Mouse (Mus musculus) midbrain, embryonic 12.5 days (tissue): ENCODE measurements around the gene Xpnpep3. TPM values are rescaled to one million over a fixed set of nuclear protein-coding genes. Genes with fewer than 3 reads are reported as not detected.
A peak's percentile ranks its signal among the peaks of the same experiment; 100 is the strongest.

Source experiments
- ATAC-seq: fragments of 200-750 bp; cut with Nextera tagmentation; 2 replicates; pipeline ENCODE4 v1.8.0; 2017; ENCODE audit warnings: low read depth, moderate TSS enrichment, moderate library complexity; ENCODE audit not compliant: low FRiP score
- H3K27ac ChIP-seq: fragments of 300-500 bp; sonication (generic); replicated peaks from 2 replicates; pipeline ENCODE4 v1.5.1; 2016; ENCODE audit warnings: mild to moderate bottlenecking
- H3K27me3 ChIP-seq: fragments of 300-500 bp; sonication (generic); 2 replicates; pipeline ENCODE4 v1.6.1; 2016; ENCODE audit warnings: mild to moderate bottlenecking
- H3K36me3 ChIP-seq: fragments of 300-500 bp; sonication (generic); 2 replicates; pipeline ENCODE4 v1.6.1; 2016
- H3K4me1 ChIP-seq: fragments of 300-500 bp; sonication (generic); 2 replicates; pipeline ENCODE4 v1.6.1; 2016
- H3K4me2 ChIP-seq: fragments of 300-500 bp; sonication (generic); replicated peaks from 2 replicates; pipeline ENCODE4 v1.6.1; 2016; ENCODE audit warnings: mild to moderate bottlenecking, moderate library complexity
- H3K4me3 ChIP-seq: fragments of 300-500 bp; sonication (generic); 2 replicates; pipeline ENCODE4 v1.5.1; 2016; ENCODE audit warnings: mild to moderate bottlenecking
- H3K9ac ChIP-seq: fragments of 300-500 bp; sonication (generic); replicated peaks from 2 replicates; pipeline ENCODE4 v1.6.1; 2016; ENCODE audit warnings: mild to moderate bottlenecking, moderate library complexity
- H3K9me3 ChIP-seq: fragments of 300-500 bp; sonication (generic); 2 replicates; pipeline ENCODE4 v1.6.1; 2016; ENCODE audit warnings: mild to moderate bottlenecking
- WGBS: fragments of 180-500 bp; shearing (Covaris S2); methylation state at CpG from one replicate; pipeline ENCODE4 v1.1.7; 2016; 5-methylcytosine and 5-hydroxymethylcytosine counted together
- polyA plus RNA-seq: library from polyadenylated mRNA; unstranded; fragments of >200 nt; fragmentation: Nextera tagmentation; extraction: Ambion mirVana; gene quantifications from 2 replicates; pipeline ENCODE4 v1.2.1, GENCODE M21; 2016

Gene Xpnpep3
- 11.3 and 12.6 TPM in 2 replicates for polyA plus RNA-seq

DNA sequence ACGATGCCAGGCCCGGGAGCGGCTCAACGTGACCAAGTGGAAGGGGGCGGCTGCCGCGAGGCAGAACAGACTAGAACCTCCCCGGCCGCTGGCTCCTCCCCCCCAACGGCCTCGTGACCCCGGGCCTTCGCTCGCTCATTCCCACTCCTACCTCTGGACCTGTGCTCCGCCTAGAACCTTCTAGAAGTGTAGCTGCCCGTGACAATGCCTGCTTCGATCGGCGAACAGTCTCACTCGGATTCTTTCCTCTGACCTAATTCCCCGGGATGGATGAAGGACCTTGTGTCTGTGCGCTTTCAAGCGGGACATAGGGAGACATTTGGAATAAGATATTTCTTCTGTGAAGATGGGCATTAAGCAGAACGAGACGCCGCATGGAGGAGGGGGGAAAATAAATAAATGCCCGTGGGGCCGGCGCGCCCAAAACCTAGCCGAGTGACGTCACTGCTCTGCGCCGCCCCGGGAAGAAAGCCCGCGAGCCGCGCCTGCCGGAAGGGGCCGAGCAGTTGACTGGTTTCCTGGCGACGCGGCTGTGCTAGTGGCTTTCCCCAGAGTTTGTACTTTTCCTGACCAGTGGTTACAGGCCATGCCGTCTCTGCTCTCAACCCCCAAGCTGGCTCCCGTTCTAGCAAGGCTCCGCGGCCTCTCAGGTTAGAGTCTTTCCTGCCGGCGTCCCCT lies at the start of gene Xpnpep3, which contains the start of gene St13:
TSS of gene Xpnpep3 (plus strand) at position 501 of the 678 bp plus-strand sequence.
TSS of gene St13 (minus strand) at position 440 of the 678 bp plus-strand sequence.
- H3K4me2 ChIP-seq, result peak within 1 kb of the TSS; percentile 88
- H3K4me1 ChIP-seq, result peaks cover 29% of the 10 kb centered on the region
- H3K36me3 ChIP-seq, result 0 out of 2 replicates have a peak, but pooled peaks cover 3% of the 10 kb centered on the region
- H3K27me3 ChIP-seq, result no peaks in the 10 kb centered on the region
- peak; percentile 98 for ATAC-seq
- H3K9ac ChIP-seq, result peak within 1 kb of the TSS; percentile 90
- no peaks in the 10 kb centered on the region for H3K9me3 ChIP-seq
- under 1% methylated on average over 43 of the region's 50 CpGs for WGBS
- H3K4me3 ChIP-seq, result peak within 1 kb of the TSS; percentile 80
- peak within 1 kb of the TSS; percentile 93 for H3K27ac ChIP-seq

DNA sequence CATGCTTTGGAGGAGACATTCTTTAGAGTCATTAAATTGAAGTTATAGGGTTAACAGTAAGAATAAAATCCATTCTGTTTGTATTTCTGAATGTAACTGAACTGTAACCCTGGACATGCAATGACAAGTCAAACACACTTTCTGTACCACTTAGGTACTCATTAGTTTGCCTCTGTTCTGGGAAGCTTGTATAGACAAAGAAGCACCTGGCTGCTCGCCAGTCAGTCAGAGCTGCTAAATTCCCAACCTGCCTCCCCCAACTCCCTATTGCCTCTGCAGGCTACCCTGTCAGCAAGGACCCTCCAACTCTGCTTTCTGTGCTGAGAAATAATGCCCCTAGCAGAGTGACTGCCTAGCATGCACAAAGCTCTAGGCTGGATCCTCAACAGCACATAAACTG lies 49.5 kb upstream of the Xpnpep3 start:
- Histone ChIP-seq H3K27me3 (no peaks in the 10 kb centered on the region), H3K4me2 (no peak overlapping the region), H3K4me1 (no peaks in the 10 kb centered on the region), H3K9me3 (no peaks in the 10 kb centered on the region), H3K36me3 (no peaks in the 10 kb centered on the region), H3K4me3 (no peak overlapping the region), H3K9ac (no peak overlapping the region), H3K27ac (no peak overlapping the region)
- 73% methylated on average over 1 of the region's 1 CpGs for WGBS
- no peak for ATAC-seq

DNA sequence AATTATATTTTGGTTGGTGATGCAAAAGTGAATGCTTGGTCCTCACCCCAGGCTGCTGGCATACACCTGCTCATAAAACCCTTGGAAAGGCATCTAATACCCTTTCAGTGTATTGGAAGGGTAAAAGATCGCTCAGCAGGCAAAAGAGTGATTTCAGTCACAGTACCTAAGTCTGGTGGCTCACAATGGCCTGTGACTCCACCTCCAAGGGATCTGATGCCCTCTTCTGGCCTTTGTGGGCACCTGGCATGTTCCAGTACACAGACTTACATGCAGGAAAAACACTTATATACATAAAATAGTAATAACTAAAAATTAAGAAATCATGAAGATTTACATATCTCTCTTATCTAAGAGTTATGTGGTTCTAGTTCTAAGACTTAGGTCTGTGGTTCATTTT lies 47.3 kb upstream of the Xpnpep3 start:
- Histone ChIP-seq H3K36me3 (no peaks in the 10 kb centered on the region), H3K4me2 (no peak overlapping the region), H3K27ac (no peak overlapping the region), H3K4me3 (no peak overlapping the region), H3K9ac (no peak overlapping the region), H3K4me1 (no peaks in the 10 kb centered on the region), H3K27me3 (no peaks in the 10 kb centered on the region), H3K9me3 (no peaks in the 10 kb centered on the region)
- 67% methylated on average over 1 of the region's 1 CpGs for WGBS
- no peak for ATAC-seq

DNA sequence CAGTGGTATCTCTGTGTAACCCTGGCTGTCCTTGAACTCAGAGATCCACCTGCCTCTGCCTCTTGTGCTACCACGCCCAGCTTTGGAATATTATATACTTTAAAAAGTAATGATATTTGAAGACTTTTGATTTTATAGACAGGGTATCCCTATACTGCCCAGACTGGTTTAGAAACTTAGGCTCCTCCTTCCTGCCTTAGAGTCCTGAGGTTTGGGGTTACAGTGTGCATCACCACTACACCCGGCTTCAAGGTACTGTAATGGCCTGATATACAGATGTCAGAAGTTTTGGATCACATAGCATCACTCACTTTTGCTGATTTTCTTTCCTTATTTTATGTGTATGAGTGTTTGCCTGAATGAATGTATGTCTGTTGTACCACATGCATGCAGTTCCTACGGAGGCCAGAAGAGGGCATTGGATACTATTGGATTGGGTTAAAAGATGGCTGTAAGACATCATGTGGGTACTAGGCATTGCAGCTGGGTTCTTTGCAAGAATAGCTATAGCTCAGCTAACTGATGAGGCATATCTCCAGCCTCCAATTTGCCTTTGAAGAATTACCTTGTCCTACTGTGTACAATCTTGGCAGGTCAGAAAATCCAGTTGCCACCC lies 44.7 kb upstream of the Xpnpep3 start:
- no peaks in the 10 kb centered on the region for H3K27me3 ChIP-seq
- ATAC-seq, result no peak
- WGBS, result 58% methylated on average over 3 of the region's 3 CpGs
- H3K4me3 ChIP-seq, result no peak overlapping the region
- H3K9me3 ChIP-seq, result no peaks in the 10 kb centered on the region
- no peak overlapping the region for H3K27ac ChIP-seq
- peaks cover 14% of the 10 kb centered on the region for H3K4me1 ChIP-seq
- H3K36me3 ChIP-seq, result no peaks in the 10 kb centered on the region
- H3K9ac ChIP-seq, result no peak overlapping the region
- no peak overlapping the region for H3K4me2 ChIP-seq

DNA sequence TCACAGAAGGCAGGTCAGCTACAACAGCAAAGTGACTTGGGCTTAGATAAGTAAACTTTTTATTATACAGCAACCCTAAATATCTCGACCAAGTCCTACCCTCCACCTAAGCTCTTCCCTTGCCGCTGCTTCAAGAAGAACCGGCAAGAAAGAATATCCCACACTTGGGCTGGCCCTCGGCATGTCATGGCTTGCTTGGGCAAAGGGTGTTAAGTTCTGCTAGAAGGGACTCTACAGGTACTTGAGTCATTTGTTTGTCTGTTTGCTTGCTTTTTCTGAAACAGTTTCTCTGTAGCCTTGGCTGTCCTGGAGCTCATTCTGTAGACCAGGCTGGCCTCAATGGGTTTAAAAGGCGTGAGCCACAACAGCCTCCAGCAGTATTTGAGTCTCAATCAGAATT lies 43.0 kb upstream of the Xpnpep3 start:
- Histone ChIP-seq H3K27me3 (no peaks in the 10 kb centered on the region), H3K9ac (no peak overlapping the region), H3K27ac (no peak overlapping the region), H3K4me1 (peaks cover 21% of the 10 kb centered on the region), H3K4me2 (no peak overlapping the region), H3K4me3 (no peak overlapping the region), H3K9me3 (no peaks in the 10 kb centered on the region), H3K36me3 (no peaks in the 10 kb centered on the region)
- 46% methylated on average over 5 of the region's 5 CpGs for WGBS
- no peak for ATAC-seq

DNA sequence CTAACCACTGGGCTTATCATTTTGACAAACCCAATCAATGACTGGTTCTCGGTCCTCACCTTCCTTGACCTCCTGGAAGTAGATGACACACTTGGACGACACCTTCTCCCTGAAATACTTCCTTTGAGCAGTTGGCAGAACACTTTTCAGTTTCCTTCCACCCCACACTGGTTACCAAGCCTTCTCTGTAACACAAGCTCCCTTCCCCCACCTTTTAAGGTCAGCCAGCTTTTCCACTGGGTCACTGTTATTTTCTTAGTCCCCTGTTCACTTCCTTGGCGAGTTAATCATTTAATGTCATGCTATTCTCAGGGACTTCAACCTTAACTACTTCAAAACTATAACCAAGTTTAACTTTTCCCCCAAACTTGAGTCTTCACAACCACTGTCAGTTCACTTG lies 41.0 kb upstream of the Xpnpep3 start:
- WGBS, result 93% methylated on average over 3 of the region's 3 CpGs
- H3K27me3 ChIP-seq, result no peaks in the 10 kb centered on the region
- H3K4me1 ChIP-seq, result peaks cover 21% of the 10 kb centered on the region
- H3K27ac ChIP-seq, result no peak overlapping the region
- no peak overlapping the region for H3K4me2 ChIP-seq
- H3K9me3 ChIP-seq, result no peaks in the 10 kb centered on the region
- peaks cover 13% of the 10 kb centered on the region for H3K36me3 ChIP-seq
- no peak overlapping the region for H3K4me3 ChIP-seq
- H3K9ac ChIP-seq, result no peak overlapping the region
- no peak for ATAC-seq

DNA sequence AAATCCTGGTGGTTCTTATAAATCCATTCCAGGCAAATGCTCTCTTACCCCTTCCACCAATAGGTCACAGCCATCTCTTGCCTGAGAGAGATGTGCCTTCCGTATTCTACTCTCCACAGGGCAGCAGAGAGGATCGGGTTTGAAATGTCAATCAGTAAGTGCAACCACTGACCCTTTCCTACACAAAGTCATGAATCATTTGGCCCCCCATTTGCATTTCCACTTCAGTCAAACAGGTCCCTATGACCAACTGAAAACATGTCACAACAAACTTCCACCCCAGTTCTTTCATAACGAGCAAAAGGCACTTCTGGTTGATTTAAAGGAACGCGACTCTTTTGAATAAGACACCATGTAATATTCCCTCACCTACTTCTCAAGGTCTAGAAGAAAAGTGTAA lies 40.5 kb upstream of the Xpnpep3 start:
- H3K36me3 ChIP-seq, result peaks cover 17% of the 10 kb centered on the region
- H3K4me1 ChIP-seq, result peaks cover 21% of the 10 kb centered on the region
- H3K27me3 ChIP-seq, result no peaks in the 10 kb centered on the region
- no peak overlapping the region for H3K4me3 ChIP-seq
- H3K9ac ChIP-seq, result no peak overlapping the region
- no peak for ATAC-seq
- no peaks in the 10 kb centered on the region for H3K9me3 ChIP-seq
- peak overlapping the region; percentile 85 for H3K4me2 ChIP-seq
- WGBS, result 93% methylated on average over 5 of the region's 5 CpGs
- no peak overlapping the region for H3K27ac ChIP-seq

DNA sequence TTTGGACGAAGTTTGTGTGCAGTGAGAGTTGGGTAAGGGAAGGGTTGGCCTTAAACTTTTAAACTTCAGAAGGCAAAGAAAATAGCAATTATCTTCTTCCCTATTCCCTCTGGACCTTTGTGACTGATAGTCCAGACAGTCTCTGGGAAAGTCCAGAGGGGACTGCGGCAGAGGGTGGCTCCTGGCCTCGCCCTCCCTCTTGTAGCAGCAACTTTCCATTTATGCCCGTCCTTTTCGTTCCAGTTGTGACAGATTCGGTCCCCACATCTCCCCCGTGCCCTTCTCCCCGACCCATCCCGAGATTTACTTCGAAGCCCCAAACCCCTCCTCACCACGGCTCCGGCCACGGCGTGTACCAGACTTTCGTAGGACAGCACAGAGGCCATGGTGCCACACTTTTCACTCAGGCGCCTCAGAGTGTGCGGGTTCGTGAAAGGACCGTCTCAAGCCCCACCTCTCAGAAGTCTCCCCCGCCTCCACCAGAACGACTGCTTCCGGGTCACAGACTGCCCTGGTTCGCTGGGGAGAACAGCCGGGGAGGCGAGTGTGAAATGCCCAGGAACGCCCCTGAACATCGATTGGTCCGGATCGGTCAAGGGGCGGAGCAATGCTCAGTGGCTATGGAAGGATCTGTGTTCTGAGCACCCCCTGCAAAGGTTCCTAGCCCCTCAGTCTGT lies 39.5 kb upstream of the Xpnpep3 start, which contains the start of gene Slc25a17:
TSS of gene Slc25a17 (minus strand) at position 468 of the 677 bp plus-strand sequence.
- WGBS, result 1% methylated on average over 30 of the region's 30 CpGs

DNA sequence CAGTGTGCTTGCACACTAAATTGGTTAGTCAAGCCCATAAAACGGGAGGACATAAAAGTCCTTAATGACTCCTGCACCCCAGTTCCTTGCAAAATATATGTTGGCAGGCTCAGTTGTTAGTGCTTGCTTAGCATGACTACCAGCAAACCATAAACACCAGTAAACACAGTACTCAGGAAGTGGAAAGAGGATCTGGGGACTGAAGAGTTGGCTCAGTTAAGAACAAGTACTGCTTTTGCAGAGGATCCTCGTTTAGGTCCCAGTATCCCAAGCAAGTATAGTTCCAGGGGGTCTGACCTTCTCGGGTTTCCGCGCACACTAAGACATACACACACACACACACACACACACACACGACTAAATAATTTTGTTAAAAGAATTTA lies 38.9 kb upstream of the Xpnpep3 start:
- peak overlapping the region; percentile 75 for H3K27ac ChIP-seq
- no peak; the same call in 1 of the 2 replicates for ATAC-seq
- H3K4me2 ChIP-seq, result peak overlapping the region; percentile 85
- H3K9me3 ChIP-seq, result no peaks in the 10 kb centered on the region
- H3K4me1 ChIP-seq, result peaks cover 21% of the 10 kb centered on the region
- peaks cover 30% of the 10 kb centered on the region for H3K36me3 ChIP-seq
- H3K9ac ChIP-seq, result no peak overlapping the region
- WGBS, result 41% methylated on average over 6 of the region's 6 CpGs
- H3K27me3 ChIP-seq, result no peaks in the 10 kb centered on the region
- H3K4me3 ChIP-seq, result peak overlapping the region; percentile 68

More for the DNA sequence above, 39.5 kb upstream of the Xpnpep3 start, which contains the start of gene Slc25a17:
- Histone ChIP-seq H3K9ac (peak within 1 kb of the TSS; percentile 80), H3K36me3 (peaks cover 24% of the 10 kb centered on the region), H3K4me3 (peak within 1 kb of the TSS; percentile 68), H3K4me2 (peak within 1 kb of the TSS; percentile 85), H3K4me1 (peaks cover 21% of the 10 kb centered on the region), H3K27me3 (no peaks in the 10 kb centered on the region), H3K27ac (peak within 1 kb of the TSS; percentile 75), H3K9me3 (no peaks in the 10 kb centered on the region)
- peak; percentile 100 for ATAC-seq

DNA sequence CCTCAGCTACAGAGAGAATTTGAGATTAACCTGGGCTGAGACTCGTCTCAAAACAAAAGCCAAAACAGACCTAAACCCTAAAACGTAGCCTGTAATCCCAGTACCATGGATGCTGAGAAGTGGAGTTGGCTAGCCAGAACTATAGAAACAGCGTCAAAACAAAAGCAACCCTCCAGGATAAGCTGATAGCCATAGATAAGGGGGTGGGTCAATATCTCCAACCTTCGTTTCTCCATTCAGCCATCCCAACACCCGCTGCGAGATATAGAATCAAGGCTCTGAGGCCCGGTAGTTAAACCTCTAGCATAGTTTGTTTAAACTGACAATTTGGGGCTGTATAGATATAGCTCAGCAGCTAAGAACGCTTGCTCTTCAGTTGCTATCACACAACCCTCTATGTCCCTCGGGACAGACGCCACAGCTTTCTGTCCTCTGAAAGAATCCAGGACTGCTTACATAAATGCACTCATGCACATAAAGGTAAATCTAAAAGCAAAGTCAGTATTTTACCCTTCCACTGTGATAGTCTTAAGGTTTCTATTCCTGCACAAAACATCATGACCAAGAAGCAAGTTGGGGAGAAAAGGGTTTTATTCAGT lies 38.4 kb upstream of the Xpnpep3 start:
- WGBS, result 44% methylated on average over 10 of the region's 10 CpGs
- Histone ChIP-seq H3K27ac (peak overlapping the region; percentile 75; the same call in 1 of the 2 replicates), H3K4me2 (peak overlapping the region; percentile 85; the same call in 1 of the 2 replicates)

DNA sequence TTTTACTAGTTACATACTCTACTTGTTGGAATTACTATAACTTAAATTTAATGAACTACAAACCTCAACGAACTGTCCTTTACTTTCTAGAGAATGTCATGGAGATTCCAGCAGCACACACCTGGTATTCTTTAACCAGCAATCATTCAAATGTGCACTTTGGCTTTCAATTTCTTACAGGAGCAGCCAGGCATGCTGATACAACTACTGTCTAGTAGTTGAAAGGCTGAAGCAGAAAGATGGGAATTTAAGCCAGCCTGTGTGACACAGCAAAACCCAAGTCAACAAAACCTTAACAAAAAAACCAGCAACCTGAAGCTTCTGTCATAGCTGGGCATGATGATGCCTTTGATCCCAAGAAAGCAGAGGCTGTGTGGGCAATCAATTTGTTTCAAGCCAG lies 37.4 kb upstream of the Xpnpep3 start:
- no peak for ATAC-seq
- Histone ChIP-seq H3K27me3 (no peaks in the 10 kb centered on the region), H3K9me3 (no peaks in the 10 kb centered on the region), H3K9ac (no peak overlapping the region), H3K27ac (no peak overlapping the region), H3K4me1 (peaks cover 21% of the 10 kb centered on the region), H3K4me3 (no peak overlapping the region), H3K36me3 (peaks cover 45% of the 10 kb centered on the region), H3K4me2 (no peak overlapping the region)
- WGBS, result 89% methylated on average over 1 of the region's 1 CpGs

More for the DNA sequence above, 38.4 kb upstream of the Xpnpep3 start:
- Histone ChIP-seq H3K9me3 (no peaks in the 10 kb centered on the region), H3K36me3 (peaks cover 35% of the 10 kb centered on the region), H3K27me3 (no peaks in the 10 kb centered on the region), H3K9ac (no peak overlapping the region), H3K4me3 (no peak overlapping the region), H3K4me1 (peaks cover 21% of the 10 kb centered on the region)
- ATAC-seq, result no peak
